Mouse (Mus musculus) forebrain, embryonic 13.5 days (tissue): ENCODE data around the gene Cdk2. TPM values are rescaled to one million over a fixed set of nuclear protein-coding genes. Genes with fewer than 3 reads are reported as not detected.
A peak's percentile ranks its signal among the peaks of the same experiment; 100 is the strongest.

Experiments
- ATAC-seq: fragments of 200-750 bp; cut with Nextera tagmentation; 2 replicates; pipeline ENCODE4 v1.8.0; 2017
- H3K27ac ChIP-seq: fragments of 300-500 bp; sonication (generic); 2 replicates; pipeline ENCODE4 v1.5.1; 2015; ENCODE audit warnings: inconsistent platforms, mild to moderate bottlenecking, moderate library complexity
- H3K27me3 ChIP-seq: fragments of 300-500 bp; sonication (generic); 2 replicates; pipeline ENCODE4 v1.6.1; 2015; ENCODE audit warnings: mild to moderate bottlenecking, inconsistent platforms
- H3K36me3 ChIP-seq: fragments of 300-500 bp; sonication (generic); 2 replicates; pipeline ENCODE4 v1.6.1; 2015; ENCODE audit warnings: mild to moderate bottlenecking, inconsistent platforms; ENCODE audit not compliant: poor library complexity, severe bottlenecking
- H3K4me1 ChIP-seq: fragments of 300-500 bp; sonication (generic); 2 replicates; pipeline ENCODE4 v1.6.1; 2015; ENCODE audit warnings: inconsistent platforms
- H3K4me2 ChIP-seq: fragments of 300-500 bp; sonication (generic); 2 replicates; pipeline ENCODE4 v1.6.1; 2015; ENCODE audit warnings: inconsistent platforms, mild to moderate bottlenecking, moderate library complexity
- H3K4me3 ChIP-seq: fragments of 300-500 bp; sonication (generic); 2 replicates; pipeline ENCODE4 v1.5.1; 2015; ENCODE audit warnings: mild to moderate bottlenecking, inconsistent platforms
- H3K9ac ChIP-seq: fragments of 300-500 bp; sonication (generic); 2 replicates; pipeline ENCODE4 v1.6.1; 2015; ENCODE audit warnings: mild to moderate bottlenecking, inconsistent platforms
- H3K9me3 ChIP-seq: fragments of 300-500 bp; sonication (generic); replicated peaks from 2 replicates; pipeline ENCODE4 v1.6.1; 2016; ENCODE audit warnings: inconsistent platforms
- WGBS: fragments of 180-500 bp; shearing (Covaris S2); methylation state at CpG from one replicate; pipeline ENCODE4 v1.1.7; 2015; 5-methylcytosine and 5-hydroxymethylcytosine counted together
- polyA plus RNA-seq: library from polyadenylated mRNA; unstranded; fragments of >200 nt; fragmentation: Nextera tagmentation; extraction: Ambion mirVana; gene quantifications from 2 replicates; pipeline ENCODE4 v1.2.1, GENCODE M21; 2015

Gene Cdk2
- polyA plus RNA-seq, 1 experiment from 2014 or later = 69.9 TPM

GRCm38 (mm10) chr10:128699611-128700010, 5.2 kb downstream of the Cdk2 start:
- 90% methylated on average over 11 of the region's 11 CpGs for WGBS
- H3K36me3 ChIP-seq = peaks cover 46% of the 10 kb centered on the region
- no peaks in the 10 kb centered on the region for H3K27me3 ChIP-seq

GRCm38 (mm10) chr10:128699006-128699405, 5.8 kb downstream of the Cdk2 start:
- H3K27me3 ChIP-seq = no peaks in the 10 kb centered on the region
- no peak for ATAC-seq
- no peak overlapping the region for H3K4me2 ChIP-seq
- peaks cover 46% of the 10 kb centered on the region for H3K36me3 ChIP-seq
- WGBS = 86% methylated on average over 5 of the region's 5 CpGs
- no peak overlapping the region for H3K4me3 ChIP-seq
- H3K27ac ChIP-seq = no peak overlapping the region
- H3K9me3 ChIP-seq = no peaks in the 10 kb centered on the region
- H3K9ac ChIP-seq = no peak overlapping the region
- H3K4me1 ChIP-seq = peaks cover 23% of the 10 kb centered on the region

More at GRCm38 (mm10) chr10:128699611-128700010, 5.2 kb downstream of the Cdk2 start:
- no peak overlapping the region for H3K4me2 ChIP-seq
- no peak for ATAC-seq
- no peak overlapping the region for H3K27ac ChIP-seq
- H3K9me3 ChIP-seq = no peaks in the 10 kb centered on the region
- no peak overlapping the region for H3K9ac ChIP-seq
- H3K4me3 ChIP-seq = no peak overlapping the region
- H3K4me1 ChIP-seq = peaks cover 23% of the 10 kb centered on the region

GRCm38 (mm10) chr10:128697072-128697725, 7.6 kb downstream of the Cdk2 start:
- Histone ChIP-seq H3K9ac (no peak overlapping the region), H3K4me3 (peak overlapping the region; percentile 94; the same call in 1 of the 2 replicates), H3K27ac (peak overlapping the region; percentile 57; the same call in 1 of the 2 replicates), H3K4me2 (peak overlapping the region; percentile 52), H3K27me3 (no peaks in the 10 kb centered on the region), H3K4me1 (peaks cover 16% of the 10 kb centered on the region), H3K9me3 (no peaks in the 10 kb centered on the region), H3K36me3 (peaks cover 40% of the 10 kb centered on the region)
- ATAC-seq = no peak
- WGBS = 88% methylated on average over 6 of the region's 6 CpGs

- WGBS = under 1% methylated on average over 37 of the region's 40 CpGs
- ATAC-seq = peak; percentile 99
- Histone ChIP-seq H3K27ac (peak within 1 kb of the TSS; percentile 98), H3K4me3 (peak within 1 kb of the TSS; percentile 94), H3K27me3 (no peaks in the 10 kb centered on the region), H3K4me2 (peak within 1 kb of the TSS; percentile 80), H3K36me3 (peaks cover 30% of the 10 kb centered on the region), H3K4me1 (peaks cover 16% of the 10 kb centered on the region), H3K9me3 (no peaks in the 10 kb centered on the region), H3K9ac (peak within 1 kb of the TSS; percentile 98)
Observed at GRCm38 (mm10) chr10:128695992-128696807, 8.6 kb downstream of the Cdk2 start, which contains the start of gene Rab5b. TSS of gene Rab5b (minus strand) at chr10:128696264.

- peaks cover 16% of the 10 kb centered on the region for H3K4me1 ChIP-seq
- ATAC-seq = no peak
- under 1% methylated on average over 22 of the region's 22 CpGs for WGBS
Observed at GRCm38 (mm10) chr10:128695411-128695991, 9.3 kb downstream of the Cdk2 start.

GRCm38 (mm10) chr10:128674469-128675008, 30.3 kb downstream of the Cdk2 start:
- 3% methylated on average over 9 of the region's 9 CpGs for WGBS
- Histone ChIP-seq H3K4me1 (peaks cover 8% of the 10 kb centered on the region), H3K9me3 (no peaks in the 10 kb centered on the region), H3K36me3 (peaks cover 15% of the 10 kb centered on the region), H3K9ac (peak overlapping the region; percentile 73), H3K27me3 (peaks cover 3% of the 10 kb centered on the region; the same call in 1 of the 2 replicates), H3K4me3 (peak overlapping the region; percentile 67), H3K4me2 (peak overlapping the region; percentile 80), H3K27ac (0 out of 2 replicates have a peak overlapping the region, but pooled peaks have one; percentile 3)
- ATAC-seq = 0 out of 2 replicates have a peak, but pooled peaks have one; percentile 6

More at GRCm38 (mm10) chr10:128695411-128695991, 9.3 kb downstream of the Cdk2 start:
- Histone ChIP-seq H3K9ac (peak overlapping the region; percentile 98), H3K27ac (peak overlapping the region; percentile 98), H3K4me2 (peak overlapping the region; percentile 80), H3K4me3 (peak overlapping the region; percentile 94), H3K27me3 (no peaks in the 10 kb centered on the region), H3K36me3 (peaks cover 23% of the 10 kb centered on the region), H3K9me3 (no peaks in the 10 kb centered on the region)

GRCm38 (mm10) chr10:128673763-128674468, 30.9 kb downstream of the Cdk2 start, which contains the start of gene Suox:
TSS of gene Suox (minus strand) at chr10:128674073.
- Histone ChIP-seq H3K36me3 (peaks cover 9% of the 10 kb centered on the region), H3K9me3 (no peaks in the 10 kb centered on the region), H3K4me1 (peaks cover 10% of the 10 kb centered on the region), H3K9ac (peak within 1 kb of the TSS; percentile 73), H3K4me2 (peak within 1 kb of the TSS; percentile 80), H3K27me3 (peaks cover 3% of the 10 kb centered on the region; the same call in 1 of the 2 replicates), H3K27ac (peak within 1 kb of the TSS; percentile 3; the same call in 1 of the 2 replicates), H3K4me3 (peak within 1 kb of the TSS; percentile 67)
- peak; percentile 96 for ATAC-seq
- under 1% methylated on average over 42 of the region's 60 CpGs for WGBS

GRCm38 (mm10) chr10:128671148-128671547, 33.7 kb downstream of the Cdk2 start:
- WGBS = 96% methylated on average over 9 of the region's 9 CpGs
- no peak for ATAC-seq

GRCm38 (mm10) chr10:128668790-128669672, 35.8 kb downstream of the Cdk2 start:
- Histone ChIP-seq H3K27me3 (peaks cover 3% of the 10 kb centered on the region; the same call in 1 of the 2 replicates), H3K36me3 (peaks cover 5% of the 10 kb centered on the region; the same call in 1 of the 2 replicates), H3K9me3 (no peaks in the 10 kb centered on the region), H3K4me2 (peak overlapping the region; percentile 81), H3K9ac (peak overlapping the region; percentile 81), H3K27ac (peak overlapping the region; percentile 59), H3K4me3 (peak overlapping the region; percentile 79), H3K4me1 (peaks cover 17% of the 10 kb centered on the region)
- peak; percentile 58 for ATAC-seq
- WGBS = under 1% methylated on average over 38 of the region's 42 CpGs

More at GRCm38 (mm10) chr10:128671148-128671547, 33.7 kb downstream of the Cdk2 start:
- Histone ChIP-seq H3K4me3 (no peak overlapping the region), H3K36me3 (peaks cover 5% of the 10 kb centered on the region; the same call in 1 of the 2 replicates), H3K4me1 (peaks cover 17% of the 10 kb centered on the region), H3K9ac (no peak overlapping the region), H3K4me2 (no peak overlapping the region), H3K27ac (no peak overlapping the region), H3K9me3 (no peaks in the 10 kb centered on the region), H3K27me3 (peaks cover 3% of the 10 kb centered on the region; the same call in 1 of the 2 replicates)

- Histone ChIP-seq H3K27me3 (no peaks in the 10 kb centered on the region), H3K9me3 (no peaks in the 10 kb centered on the region), H3K36me3 (no peaks in the 10 kb centered on the region), H3K27ac (no peak overlapping the region), H3K4me3 (no peak overlapping the region), H3K9ac (no peak overlapping the region), H3K4me2 (no peak overlapping the region), H3K4me1 (peaks cover 9% of the 10 kb centered on the region; the same call in 1 of the 2 replicates)
- 98% methylated on average over 2 of the region's 2 CpGs for WGBS
- ATAC-seq = no peak
Observed at GRCm38 (mm10) chr10:128665806-128666205, 39.0 kb downstream of the Cdk2 start.
